In the genomic region with DNA sequence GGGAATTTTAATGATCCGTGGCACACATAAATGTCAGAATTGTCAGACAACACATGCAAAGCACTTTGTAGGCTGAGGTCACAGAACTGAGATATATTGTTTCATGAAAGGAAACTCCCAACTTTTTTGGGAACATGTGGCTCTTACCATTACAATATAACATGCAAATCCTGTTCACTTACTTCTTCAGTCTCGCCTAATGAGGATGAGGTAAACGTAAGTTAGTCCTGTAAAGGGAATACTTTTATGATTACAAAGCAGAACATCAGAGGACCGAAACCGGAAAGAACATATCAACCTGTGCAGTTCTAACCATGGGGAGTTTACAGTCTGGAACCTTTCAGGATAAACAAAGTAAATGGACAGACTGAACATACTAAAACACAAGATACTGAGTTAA, we compare ENCODE assay signal across 16 mouse cellular contexts.
"Had no signal": no experiment of that assay in that cellular context is flagged by ENCODE, and none has a peak within 500 bp of the region (broad histone marks: within the 10 kb centered on the region; RNA-seq: fewer than 3 reads in every experiment).

No protein-coding gene starts in this region.

- H3K9me3 ChIP-seq: midbrain, embryonic 10.5 days; midbrain, embryonic 12.5 days; neural tube, embryonic 13.5 days; neural tube, embryonic 15.5 days had no signal

- H3K27ac ChIP-seq: midbrain, embryonic 10.5 days; midbrain, embryonic 12.5 days; neural tube, embryonic 13.5 days; neural tube, embryonic 15.5 days had no signal

- H3K4me1 ChIP-seq: midbrain, embryonic 10.5 days; midbrain, embryonic 12.5 days; neural tube, embryonic 13.5 days; neural tube, embryonic 15.5 days had no signal

- H3K4me2 ChIP-seq: lung, embryonic 14.5 days; midbrain, embryonic 12.5 days; neural tube, embryonic 13.5 days; neural tube, embryonic 15.5 days had no signal

- H3K36me3 ChIP-seq: midbrain, embryonic 10.5 days; midbrain, embryonic 12.5 days; neural tube, embryonic 13.5 days; neural tube, embryonic 15.5 days had no signal

- DNase-seq: lung, adult 18-20 months; lung, embryonic 14.5 days; lung, postnatal 10 days; lung, postnatal 4 days; midbrain, embryonic 14.5 days; retina, postnatal 1 day; right cerebral cortex, adult 18-20 months; thymus, adult 18-20 months; thymus, postnatal 14 days; thymus, postnatal 36 days had no signal

- H3K27me3 ChIP-seq: midbrain, embryonic 12.5 days; neural tube, embryonic 13.5 days; neural tube, embryonic 15.5 days had no signal

- H3K4me3 ChIP-seq: midbrain, embryonic 10.5 days; midbrain, embryonic 12.5 days; myocyte; neural tube, embryonic 13.5 days; neural tube, embryonic 15.5 days had no signal

- H3K9ac ChIP-seq: lung, embryonic 14.5 days; midbrain, embryonic 12.5 days; neural tube, embryonic 13.5 days; neural tube, embryonic 15.5 days had no signal

- ATAC-seq: midbrain, embryonic 16.5 days had no signal
